Mouse (Mus musculus) retina, postnatal 7 days (tissue): Measurements from ENCODE around the gene Zfp879.
A peak's percentile ranks its signal among the peaks of the same experiment; 100 is the strongest.

Experiments
- DNase-seq: peaks from one replicate; pipeline ENCODE4 v3.0.0-alpha.2; 2012; ENCODE audit warnings: low read depth, low spot score

The Zfp879 gene

GRCm38 (mm10) chr11:50841023-50841735 is at the start of gene Zfp879:
Gene Zfp879, minus strand, starts transcription at chr11:50841552.
- peak; percentile 85 for DNase-seq

DNA sequence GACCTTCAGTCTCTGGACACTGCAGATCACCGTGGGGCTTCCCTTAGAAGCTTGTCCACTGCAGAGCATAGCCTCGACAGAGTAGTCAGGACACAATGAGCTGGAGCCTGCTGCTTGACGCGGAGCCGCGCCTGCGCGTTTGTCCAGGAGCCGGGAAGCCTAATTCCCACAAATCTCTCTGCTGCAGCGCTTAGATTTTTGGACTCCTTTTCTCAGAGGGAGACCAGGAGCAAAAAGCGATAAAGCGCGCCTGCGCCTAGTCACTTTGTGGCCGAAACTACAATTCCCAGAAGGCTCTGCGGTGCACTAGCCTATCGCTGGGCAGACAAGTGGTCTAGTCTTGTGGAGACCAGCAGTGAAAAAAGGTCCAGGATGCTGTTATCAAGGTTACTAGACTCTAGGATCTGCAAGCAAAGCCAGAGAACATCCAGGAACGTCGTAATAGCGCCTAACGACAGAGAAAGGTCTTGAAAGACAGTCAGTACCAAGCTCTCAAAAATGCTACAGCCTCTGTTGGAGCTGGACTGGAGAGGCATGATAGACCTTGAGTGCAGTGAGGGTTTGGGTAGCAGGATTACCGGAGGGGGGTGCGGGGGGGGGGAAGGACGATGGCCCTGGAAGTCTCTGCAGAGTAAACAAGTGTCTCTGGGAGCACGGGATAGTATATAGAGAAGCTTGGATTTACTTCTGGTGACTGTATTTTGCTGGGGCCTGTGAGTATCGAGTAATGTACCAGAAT is 46.2 kb upstream of the Zfp879 start, which contains the start of gene Zfp454:
TSS of gene Zfp454 (minus strand) at position 262 of the 739 bp plus-strand sequence.
- DNase-seq = peak; percentile 84

DNA sequence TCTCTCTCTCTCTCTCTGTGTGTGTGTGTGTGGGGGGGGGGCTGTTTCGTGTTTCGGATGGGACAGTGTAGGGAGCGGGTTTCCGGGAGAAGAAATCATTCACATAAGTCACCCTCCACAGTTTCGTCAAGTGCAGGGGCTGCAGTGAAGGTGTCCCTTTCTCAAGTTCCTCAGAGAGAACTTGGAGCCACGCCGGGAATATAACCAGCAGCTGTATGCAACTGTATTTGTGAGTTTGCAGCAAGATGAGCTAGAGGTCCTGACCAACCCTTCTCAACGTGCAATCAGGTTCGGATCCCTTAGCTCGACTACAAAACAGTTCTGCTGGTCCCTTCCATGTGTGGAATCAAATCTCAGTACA is 45.6 kb upstream of the Zfp879 start:
- DNase-seq = no peak

DNA sequence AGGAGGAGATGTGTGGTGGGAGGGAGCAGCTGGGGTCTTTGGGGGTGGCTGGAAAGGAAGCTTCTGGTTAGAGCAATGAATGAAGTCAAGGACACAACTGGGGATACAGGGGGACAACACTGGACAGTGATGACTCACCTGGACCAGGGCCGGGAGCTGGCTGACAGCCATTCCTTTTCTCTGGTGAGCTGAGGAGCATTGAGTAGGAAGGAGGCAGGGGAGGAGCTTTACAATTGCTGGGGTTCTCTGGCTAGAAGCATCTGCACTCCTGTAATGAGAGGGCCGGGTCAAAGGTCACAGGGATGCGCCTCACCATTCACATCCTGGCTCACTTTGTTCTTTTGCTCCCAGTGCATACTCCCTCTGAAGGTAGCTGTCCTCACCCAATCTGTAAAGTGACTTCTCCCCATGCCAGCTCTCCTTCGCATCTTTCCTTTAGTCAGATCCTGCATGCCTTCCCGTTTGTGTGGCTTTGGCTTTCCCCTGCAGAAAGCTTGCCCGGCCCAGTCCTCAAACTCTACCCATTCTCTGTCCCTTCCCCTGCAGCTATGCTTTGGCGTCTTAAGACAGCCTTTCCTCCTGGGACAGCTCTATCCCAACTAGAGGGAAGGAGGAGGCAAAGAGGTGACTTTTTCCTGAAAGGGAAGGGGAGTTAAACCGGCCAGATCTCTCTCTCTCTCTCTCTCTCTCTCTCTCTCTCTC is 45.0 kb upstream of the Zfp879 start:
- DNase-seq = no peak

DNA sequence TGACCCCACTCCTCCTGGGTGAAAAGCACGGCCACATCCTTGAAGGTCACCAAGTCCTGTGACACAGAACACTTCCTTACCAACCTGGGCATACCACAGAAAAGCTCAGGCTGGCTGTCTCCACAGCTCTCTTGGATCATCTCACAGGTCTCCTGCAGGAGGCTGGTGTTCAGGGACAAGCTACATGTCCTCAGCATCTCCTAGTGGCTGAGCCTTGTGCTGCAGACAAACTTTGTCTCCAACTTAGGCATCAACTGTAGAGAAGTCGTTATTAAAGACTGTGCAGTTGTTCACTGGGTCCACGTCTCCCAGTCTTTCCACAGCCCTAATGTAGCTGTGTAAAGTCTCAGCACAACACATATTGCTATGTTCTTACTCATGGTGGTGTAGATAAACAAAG is 42.4 kb upstream of the Zfp879 start:
- DNase-seq = no peak

- no peak for DNase-seq
Measured at GRCm38 (mm10) chr11:50878641-50879040, 37.3 kb upstream of the Zfp879 start.

GRCm38 (mm10) chr11:50850989-50851601 is 9.7 kb upstream of the Zfp879 start:
- DNase-seq = no peak

GRCm38 (mm10) chr11:50850177-50850735 is 8.9 kb upstream of the Zfp879 start, which contains the start of gene Grm6:
Gene Grm6, plus strand, starts transcription at chr11:50850685.
- DNase-seq = no peak

DNA sequence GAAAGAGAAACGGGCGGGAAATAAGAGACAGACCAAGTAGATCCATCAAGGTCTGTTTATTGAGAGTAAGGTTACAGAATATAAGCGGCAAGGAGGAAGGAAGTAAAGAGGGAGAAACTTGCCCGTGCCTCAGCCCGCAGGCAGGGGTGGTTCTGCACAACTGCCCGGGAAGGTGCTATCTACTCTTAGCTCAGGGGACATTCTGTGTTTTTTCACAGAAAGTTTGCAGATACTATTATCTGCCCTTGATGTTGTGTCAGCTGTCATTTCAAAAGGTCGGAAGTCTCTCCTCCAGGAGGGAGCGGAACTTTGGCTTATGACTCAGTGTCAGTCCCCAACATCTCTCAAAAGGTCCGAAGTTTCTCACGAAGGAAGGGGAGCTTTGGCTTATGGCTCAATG is 8.0 kb upstream of the Zfp879 start:
- DNase-seq = no peak

DNA sequence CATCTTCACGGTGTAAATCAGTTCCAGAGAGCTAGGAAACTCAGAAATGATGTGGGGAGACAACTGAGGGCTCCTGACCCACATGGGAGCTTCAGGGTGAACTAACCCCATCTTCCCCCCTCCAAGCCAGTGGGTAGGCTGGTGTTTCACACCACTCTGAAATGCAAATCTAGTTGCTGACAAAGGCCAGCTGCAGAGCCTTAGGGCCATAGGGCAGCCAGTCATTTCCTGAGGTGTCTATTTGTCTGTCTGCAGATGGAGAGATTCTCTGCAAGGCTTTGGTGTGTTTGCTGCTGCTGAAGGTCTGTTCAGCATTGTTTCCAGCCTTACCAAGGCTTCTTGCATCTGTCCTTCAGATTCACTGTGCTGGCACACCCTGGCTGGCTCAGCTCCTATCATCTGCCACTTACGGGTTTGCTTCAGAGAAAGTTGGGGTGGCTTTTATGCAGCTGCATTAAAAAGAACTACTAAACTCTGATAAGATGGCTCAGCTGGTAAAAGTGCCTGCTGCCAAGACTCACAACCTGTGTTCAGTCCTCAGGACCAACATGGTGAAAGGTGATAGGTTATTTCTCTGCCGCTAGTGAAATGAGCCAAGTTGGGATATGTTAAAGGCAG is 7.3 kb upstream of the Zfp879 start:
- DNase-seq = no peak

DNA sequence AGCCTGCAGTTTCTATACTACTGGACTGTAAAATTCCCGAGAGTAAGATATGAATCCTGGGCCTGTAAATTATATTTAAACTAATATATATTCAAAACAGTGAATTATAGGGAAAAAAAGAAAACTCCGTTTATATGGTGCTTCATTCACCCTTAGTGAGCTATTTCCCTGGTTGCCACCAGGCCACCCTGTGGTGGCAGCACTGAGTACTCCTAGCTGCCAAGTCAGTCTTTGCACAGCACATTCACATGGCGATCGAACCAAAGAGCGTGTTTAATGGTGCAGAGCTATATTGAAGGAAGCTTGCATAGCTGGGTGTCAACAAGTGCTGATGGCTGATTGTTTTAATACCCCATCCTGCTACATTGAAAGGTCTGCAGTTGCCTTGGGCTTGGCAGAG is 5.7 kb upstream of the Zfp879 start:
- no peak for DNase-seq

GRCm38 (mm10) chr11:50845951-50846350 is 4.6 kb upstream of the Zfp879 start:
- no peak for DNase-seq

GRCm38 (mm10) chr11:50835727-50836126 is 5.6 kb downstream of the Zfp879 start:
- no peak for DNase-seq

- peak; percentile 59 for DNase-seq
Measured at GRCm38 (mm10) chr11:50827010-50827953, 14.1 kb downstream of the Zfp879 start, which contains the start of gene Zfp354c. Gene Zfp354c, minus strand, starts transcription at chr11:50827724.

- no peak for DNase-seq
Measured at GRCm38 (mm10) chr11:50826214-50826613, 15.1 kb downstream of the Zfp879 start.

DNA sequence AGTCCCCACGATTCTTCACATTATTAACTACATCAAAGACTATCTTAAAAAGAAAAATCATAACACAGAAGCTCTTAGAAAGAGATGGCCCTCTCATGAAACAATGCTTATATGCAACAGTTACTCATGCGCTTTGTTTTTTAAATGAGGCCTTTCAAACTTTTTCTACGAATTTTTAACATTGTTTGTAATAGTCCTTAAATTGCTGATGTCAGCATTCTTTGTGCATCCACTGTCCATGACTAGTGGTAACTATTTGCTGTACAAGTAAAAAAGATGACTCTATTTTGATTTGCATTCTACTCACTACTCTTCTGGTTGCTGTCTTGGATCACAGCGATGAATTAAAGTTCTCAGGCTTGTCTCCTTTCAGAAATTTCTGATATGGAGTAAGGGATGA is 27.1 kb downstream of the Zfp879 start:
- no peak for DNase-seq

DNA sequence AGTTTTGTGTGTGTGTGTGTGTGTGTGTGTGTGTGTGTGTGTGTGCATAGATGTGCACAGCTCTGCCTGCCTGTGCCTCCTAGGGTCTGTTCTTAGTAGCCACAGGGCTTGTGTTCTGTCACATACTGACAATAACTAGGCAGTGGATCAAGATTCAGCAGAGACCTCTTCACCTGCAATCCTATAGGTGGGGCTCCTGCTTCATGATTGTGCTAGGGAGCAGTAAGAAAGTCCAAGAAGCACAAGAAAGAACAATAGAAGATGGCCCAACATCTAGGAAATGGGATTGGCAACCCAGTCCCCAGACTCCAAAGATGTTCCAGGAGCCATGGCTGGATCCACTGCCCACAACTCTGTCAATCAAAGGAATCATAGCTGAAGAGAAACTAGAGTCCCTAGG is 42.5 kb downstream of the Zfp879 start:
- no peak for DNase-seq

- no peak for DNase-seq
Measured at GRCm38 (mm10) chr11:50797674-50798073, 43.7 kb downstream of the Zfp879 start.
